Mouse (Mus musculus) limb, embryonic 15.5 days (tissue): Measurements from ENCODE around the gene Pou2f1. TPM values are rescaled to one million over a fixed set of nuclear protein-coding genes. Genes with fewer than 3 reads are reported as not detected.
A peak's percentile ranks its signal among the peaks of the same experiment; 100 is the strongest.

Source experiments
- ATAC-seq: fragments of 200-750 bp; cut with Nextera tagmentation; 2 replicates; pipeline ENCODE4 v1.8.0; 2017; ENCODE audit warnings: low read depth, moderate TSS enrichment; ENCODE audit not compliant: insufficient number of reproducible peaks, low FRiP score, low TSS enrichment
- H3K27ac ChIP-seq: fragments of 300-500 bp; sonication (generic); 2 replicates; pipeline ENCODE4 v1.5.1; 2015; ENCODE audit warnings: moderate library complexity, mild to moderate bottlenecking, inconsistent platforms
- H3K27me3 ChIP-seq: fragments of 300-500 bp; sonication (generic); 2 replicates; pipeline ENCODE4 v1.6.1; 2015; ENCODE audit warnings: inconsistent platforms
- H3K36me3 ChIP-seq: fragments of 300-500 bp; sonication (generic); 2 replicates; pipeline ENCODE4 v1.6.1; 2015; ENCODE audit warnings: inconsistent platforms
- H3K4me1 ChIP-seq: fragments of 300-500 bp; sonication (generic); 2 replicates; pipeline ENCODE4 v1.6.1; 2015; ENCODE audit warnings: inconsistent platforms
- H3K4me2 ChIP-seq: fragments of 300-500 bp; sonication (generic); 2 replicates; pipeline ENCODE4 v1.6.1; 2015; ENCODE audit warnings: mild to moderate bottlenecking, inconsistent platforms
- H3K4me3 ChIP-seq: fragments of 300-500 bp; sonication (generic); 2 replicates; pipeline ENCODE4 v1.5.1; 2015; ENCODE audit warnings: mild to moderate bottlenecking, inconsistent platforms
- H3K9ac ChIP-seq: fragments of 300-500 bp; sonication (generic); 2 replicates; pipeline ENCODE4 v1.6.1; 2015; ENCODE audit warnings: inconsistent platforms
- H3K9me3 ChIP-seq: fragments of 300-500 bp; sonication (generic); 2 replicates; pipeline ENCODE4 v1.6.1; 2016; ENCODE audit warnings: inconsistent platforms
- WGBS: fragments of 180-500 bp; shearing (Covaris S2); methylation state at CpG from one replicate; pipeline ENCODE4 v1.1.7; 2015; 5-methylcytosine and 5-hydroxymethylcytosine counted together
- polyA plus RNA-seq: library from polyadenylated mRNA; unstranded; fragments of >200 nt; fragmentation: Nextera tagmentation; extraction: Ambion mirVana; gene quantifications from 2 replicates; pipeline ENCODE4 v1.2.1, GENCODE M21; 2015

The Pou2f1 gene
- polyA plus RNA-seq, 1 experiment from 2014 or later = 9.5 TPM

DNA sequence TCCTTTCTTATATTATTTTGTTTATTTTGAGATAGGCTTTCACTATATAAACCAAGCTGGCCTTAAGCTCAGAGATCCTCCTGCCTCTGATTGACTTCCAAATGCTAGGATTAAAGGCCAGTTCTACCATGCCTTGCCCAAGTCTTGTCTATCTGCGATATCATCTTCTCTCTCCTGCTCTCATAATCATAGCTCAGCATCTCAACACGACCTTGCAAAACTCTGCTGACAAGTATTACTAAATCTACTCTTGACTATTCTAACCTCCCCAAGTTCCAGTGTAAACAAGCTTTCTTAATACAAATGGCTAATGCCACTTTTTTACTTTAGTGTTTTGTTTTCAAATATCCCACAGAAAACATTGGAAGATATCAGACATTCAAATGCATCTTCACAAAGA is 94.3 kb downstream of the Pou2f1 start:
- Histone ChIP-seq H3K9me3 (no peaks in the 10 kb centered on the region), H3K4me1 (no peaks in the 10 kb centered on the region), H3K9ac (no peak overlapping the region), H3K36me3 (peaks cover 17% of the 10 kb centered on the region; the same call in 1 of the 2 replicates), H3K4me2 (no peak overlapping the region), H3K4me3 (no peak overlapping the region), H3K27ac (no peak overlapping the region), H3K27me3 (no peaks in the 10 kb centered on the region)
- ATAC-seq = no peak
- 89% methylated on average over 2 of the region's 2 CpGs for WGBS

DNA sequence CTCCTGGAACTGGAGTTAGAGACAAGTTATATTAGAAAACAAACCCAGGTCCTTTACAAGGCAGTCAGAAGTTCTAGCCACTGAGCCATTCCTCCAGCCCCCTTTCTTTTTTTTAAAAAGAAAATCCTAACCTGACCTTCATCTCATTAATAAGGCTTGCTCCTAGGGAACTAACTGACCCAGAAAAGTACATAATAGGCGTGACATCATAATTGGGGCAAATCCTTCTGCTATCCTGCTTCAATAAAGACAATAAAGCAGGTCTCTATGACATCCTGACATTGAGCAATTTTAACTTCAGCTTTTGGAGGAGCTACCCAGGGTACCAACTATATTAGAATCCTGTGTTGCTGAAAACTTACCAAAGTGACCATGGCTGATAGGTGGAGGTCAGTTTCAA is 98.9 kb downstream of the Pou2f1 start:
- no peak overlapping the region for H3K9ac ChIP-seq
- H3K27me3 ChIP-seq = no peaks in the 10 kb centered on the region
- H3K36me3 ChIP-seq = peaks cover 25% of the 10 kb centered on the region; the same call in 1 of the 2 replicates
- ATAC-seq = no peak
- H3K4me1 ChIP-seq = no peaks in the 10 kb centered on the region
- H3K27ac ChIP-seq = no peak overlapping the region
- H3K4me2 ChIP-seq = no peak overlapping the region
- 78% methylated on average over 1 of the region's 1 CpGs for WGBS
- H3K9me3 ChIP-seq = no peaks in the 10 kb centered on the region
- H3K4me3 ChIP-seq = no peak overlapping the region

GRCm38 (mm10) chr1:165891686-165892085 is 110.8 kb downstream of the Pou2f1 start:
- H3K27me3 ChIP-seq = no peaks in the 10 kb centered on the region
- no peak overlapping the region for H3K4me3 ChIP-seq
- no peak for ATAC-seq
- peaks cover 35% of the 10 kb centered on the region for H3K36me3 ChIP-seq
- no peak overlapping the region for H3K27ac ChIP-seq
- no peaks in the 10 kb centered on the region for H3K4me1 ChIP-seq
- no peak overlapping the region for H3K9ac ChIP-seq
- H3K4me2 ChIP-seq = no peak overlapping the region
- no peaks in the 10 kb centered on the region for H3K9me3 ChIP-seq
- whole genome bisulfite sequencing = 80% methylated on average over 2 of the region's 2 CpGs

GRCm38 (mm10) chr1:165882146-165882900 is 120.2 kb downstream of the Pou2f1 start:
- no peaks in the 10 kb centered on the region for H3K9me3 ChIP-seq
- H3K9ac ChIP-seq = no peak overlapping the region
- peaks cover 13% of the 10 kb centered on the region for H3K36me3 ChIP-seq
- no peak for ATAC-seq
- WGBS = 51% methylated on average over 8 of the region's 8 CpGs
- H3K4me2 ChIP-seq = no peak overlapping the region
- H3K27ac ChIP-seq = no peak overlapping the region
- H3K4me3 ChIP-seq = no peak overlapping the region
- H3K27me3 ChIP-seq = no peaks in the 10 kb centered on the region
- no peaks in the 10 kb centered on the region for H3K4me1 ChIP-seq

- Histone ChIP-seq H3K4me3 (no peak overlapping the region), H3K9ac (no peak overlapping the region), H3K9me3 (no peaks in the 10 kb centered on the region), H3K4me1 (no peaks in the 10 kb centered on the region), H3K27ac (no peak overlapping the region), H3K4me2 (no peak overlapping the region), H3K27me3 (no peaks in the 10 kb centered on the region), H3K36me3 (peaks cover 31% of the 10 kb centered on the region)
- ATAC-seq = no peak
- WGBS = 89% methylated on average over 2 of the region's 2 CpGs
Observed at GRCm38 (mm10) chr1:165878751-165879150, 123.7 kb downstream of the Pou2f1 start.

DNA sequence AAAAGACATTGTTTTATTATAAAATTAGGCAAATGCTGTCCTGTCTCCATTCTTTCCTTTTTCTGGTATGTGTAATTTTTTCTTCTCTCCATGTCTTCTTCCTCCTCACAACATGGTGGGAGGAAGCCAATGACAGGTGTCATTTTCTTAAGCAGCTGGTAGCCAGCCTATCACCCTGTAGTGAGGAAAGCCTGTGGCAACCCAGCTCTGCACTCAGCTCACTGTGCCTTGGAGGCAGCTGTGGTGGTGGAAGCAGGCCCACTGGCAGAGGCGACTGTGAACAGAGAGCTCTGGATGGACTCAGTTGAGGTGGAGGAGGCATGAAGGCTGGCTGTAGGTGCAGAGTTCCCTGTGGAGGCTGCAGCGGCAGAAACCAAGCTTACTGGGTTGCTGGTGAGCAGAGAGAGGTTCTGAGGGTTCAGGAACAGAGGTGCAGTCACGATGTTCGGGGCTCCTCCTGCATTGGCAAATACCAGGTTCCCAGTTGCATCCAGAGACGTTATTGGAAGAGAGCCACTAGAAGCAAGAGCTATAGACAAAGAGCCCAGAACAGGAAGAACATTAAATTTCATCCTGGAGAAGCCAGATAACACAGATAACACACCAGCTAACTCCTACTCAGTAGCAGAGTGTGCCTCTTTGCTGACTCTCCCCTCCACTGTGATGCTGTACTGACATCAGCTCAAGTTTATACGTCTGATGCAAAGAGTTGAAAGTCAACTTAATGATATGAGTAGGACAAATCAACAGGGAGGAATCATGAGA is 126.8 kb downstream of the Pou2f1 start:
- H3K9me3 ChIP-seq = no peaks in the 10 kb centered on the region
- H3K27ac ChIP-seq = no peak overlapping the region
- H3K9ac ChIP-seq = no peak overlapping the region
- no peaks in the 10 kb centered on the region for H3K27me3 ChIP-seq
- H3K4me2 ChIP-seq = no peak overlapping the region
- no peak for ATAC-seq
- no peaks in the 10 kb centered on the region for H3K4me1 ChIP-seq
- WGBS = 85% methylated on average over 6 of the region's 6 CpGs
- H3K4me3 ChIP-seq = no peak overlapping the region
- peaks cover 36% of the 10 kb centered on the region for H3K36me3 ChIP-seq

GRCm38 (mm10) chr1:165874645-165875044 is 127.8 kb downstream of the Pou2f1 start:
- 48% methylated on average over 8 of the region's 8 CpGs for WGBS
- H3K9me3 ChIP-seq = no peaks in the 10 kb centered on the region
- H3K4me1 ChIP-seq = no peaks in the 10 kb centered on the region
- no peak overlapping the region for H3K9ac ChIP-seq
- peaks cover 30% of the 10 kb centered on the region for H3K36me3 ChIP-seq
- no peak overlapping the region for H3K27ac ChIP-seq
- H3K4me2 ChIP-seq = no peak overlapping the region
- ATAC-seq = no peak
- H3K4me3 ChIP-seq = no peak overlapping the region
- no peaks in the 10 kb centered on the region for H3K27me3 ChIP-seq

DNA sequence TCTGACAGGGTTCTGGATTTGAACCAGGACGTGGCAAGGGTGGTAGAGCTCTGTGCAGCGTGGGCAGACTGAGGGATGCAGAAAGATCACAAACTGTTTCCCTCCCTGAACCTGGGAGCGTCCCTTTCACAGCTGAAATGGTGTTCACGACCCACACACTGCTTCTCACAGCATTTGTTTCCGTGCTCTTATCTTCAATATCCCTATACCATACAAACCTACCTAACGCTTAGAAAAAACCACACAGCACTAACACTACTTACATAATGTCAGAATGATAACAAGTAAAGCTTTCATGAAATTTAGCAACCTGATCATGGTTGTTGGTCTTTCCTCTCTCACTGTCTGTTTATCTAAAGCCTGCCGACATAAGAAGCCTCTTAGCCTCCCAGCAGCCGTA is 133.8 kb downstream of the Pou2f1 start:
- 90% methylated on average over 8 of the region's 8 CpGs for WGBS
- H3K4me1 ChIP-seq = peaks cover 7% of the 10 kb centered on the region; the same call in 1 of the 2 replicates
- no peak for ATAC-seq
- no peak overlapping the region for H3K27ac ChIP-seq
- no peak overlapping the region for H3K9ac ChIP-seq
- H3K4me3 ChIP-seq = no peak overlapping the region
- H3K36me3 ChIP-seq = 0 out of 2 replicates have a peak, but pooled peaks cover 6% of the 10 kb centered on the region
- no peaks in the 10 kb centered on the region for H3K9me3 ChIP-seq
- no peak overlapping the region for H3K4me2 ChIP-seq
- no peaks in the 10 kb centered on the region for H3K27me3 ChIP-seq

GRCm38 (mm10) chr1:165866630-165867280 is 135.7 kb downstream of the Pou2f1 start:
- Histone ChIP-seq H3K9me3 (no peaks in the 10 kb centered on the region), H3K4me1 (peaks cover 7% of the 10 kb centered on the region; the same call in 1 of the 2 replicates), H3K27me3 (no peaks in the 10 kb centered on the region), H3K36me3 (0 out of 2 replicates have a peak, but pooled peaks cover 5% of the 10 kb centered on the region), H3K4me2 (no peak overlapping the region), H3K27ac (no peak overlapping the region; the same call in 1 of the 2 replicates), H3K4me3 (no peak overlapping the region), H3K9ac (no peak overlapping the region)
- WGBS = 67% methylated on average over 5 of the region's 5 CpGs
- no peak for ATAC-seq

DNA sequence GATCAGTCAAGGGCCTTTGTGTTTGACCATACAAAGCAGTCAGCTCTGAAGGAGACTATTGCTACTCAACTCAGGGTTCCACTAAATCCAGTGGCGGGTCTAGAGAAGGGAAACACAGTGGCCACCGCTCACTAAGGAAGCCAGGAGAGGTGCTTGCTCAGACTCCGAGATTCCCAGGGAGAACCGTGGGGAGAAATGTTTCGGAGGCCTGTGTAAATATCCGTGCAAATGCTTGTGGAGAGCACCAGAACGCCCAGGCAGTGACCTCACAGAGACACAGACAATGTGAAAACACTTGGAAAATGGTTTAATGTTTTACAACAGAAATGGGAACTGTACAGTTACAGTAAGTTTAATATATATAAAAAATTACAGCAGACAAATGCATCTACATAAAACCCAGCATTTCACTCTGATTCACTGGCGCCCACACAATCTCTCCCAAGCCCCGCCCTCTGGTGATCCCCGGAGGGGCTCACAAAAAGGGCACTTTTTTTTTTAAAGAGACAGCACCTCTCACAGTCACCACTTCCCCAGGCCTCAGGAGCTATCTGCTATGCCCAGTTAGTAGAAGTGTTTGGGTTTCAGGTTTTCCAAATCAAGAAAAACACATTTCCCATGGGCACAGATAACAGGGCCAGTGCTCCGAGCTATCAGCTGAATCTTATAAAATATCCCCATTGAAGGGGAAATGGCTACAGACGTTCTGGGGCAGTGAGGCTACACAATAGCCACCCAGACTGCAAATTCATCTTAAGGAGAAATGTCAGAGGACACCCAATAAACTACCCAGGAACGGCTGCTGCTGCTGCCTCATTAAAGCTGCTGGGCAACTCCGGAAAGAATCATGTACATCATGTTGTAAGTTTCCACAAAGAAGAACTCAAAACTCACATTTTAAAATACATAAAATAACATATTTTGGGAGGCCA is 137.3 kb downstream of the Pou2f1 start:
- WGBS = 34% methylated on average over 14 of the region's 14 CpGs
- Histone ChIP-seq H3K9me3 (no peaks in the 10 kb centered on the region), H3K4me2 (no peak overlapping the region), H3K4me3 (no peak overlapping the region), H3K4me1 (peaks cover 7% of the 10 kb centered on the region; the same call in 1 of the 2 replicates), H3K27me3 (no peaks in the 10 kb centered on the region), H3K27ac (peak overlapping the region; percentile 40; the same call in 1 of the 2 replicates), H3K36me3 (0 out of 2 replicates have a peak, but pooled peaks cover 3% of the 10 kb centered on the region), H3K9ac (no peak overlapping the region)
- ATAC-seq = peak; percentile 14; the same call in 1 of the 2 replicates

GRCm38 (mm10) chr1:165862059-165862458 is 140.4 kb downstream of the Pou2f1 start:
- no peak for ATAC-seq
- H3K27ac ChIP-seq = no peak overlapping the region

More at GRCm38 (mm10) chr1:165862059-165862458, 140.4 kb downstream of the Pou2f1 start:
- Histone ChIP-seq H3K4me3 (no peak overlapping the region), H3K4me1 (peaks cover 7% of the 10 kb centered on the region; the same call in 1 of the 2 replicates), H3K9me3 (no peaks in the 10 kb centered on the region), H3K4me2 (no peak overlapping the region), H3K27me3 (no peaks in the 10 kb centered on the region), H3K36me3 (no peaks in the 10 kb centered on the region), H3K9ac (no peak overlapping the region)
- 78% methylated on average over 7 of the region's 7 CpGs for WGBS
